Mouse (Mus musculus): ENCODE measurements at regions not wholly inside any gene's neighbourhood (a gene's known extent, or its start where the extent isn't known, plus 50 kb on each side); places are given as distances from the start of the nearest gene placed in this dataset.
A peak's percentile ranks its signal among the peaks of the same experiment; 100 is the strongest.

GRCm38 (mm10) chr8:26880177-26880576 lies 96.9 kb upstream of the Zfp703 start:
- no peak for DNase-seq (ENCODE audit: low spot score in 2 of 2)

GRCm38 (mm10) chr8:26881268-26882120 lies 95.6 kb upstream of the Zfp703 start:
- DNase-seq (ENCODE audit: low spot score in 2 of 2) = no peak

GRCm38 (mm10) chr8:26882616-26883015 lies 94.5 kb upstream of the Zfp703 start:
- DNase-seq (ENCODE audit: low spot score in 2 of 2) = no peak

GRCm38 (mm10) chr8:26883285-26883684 lies 93.8 kb upstream of the Zfp703 start:
- no peak for DNase-seq (ENCODE audit: low spot score in 2 of 2)

- DNase-seq (ENCODE audit: low spot score in 2 of 2) = no peak
These were observed 93.4 kb upstream of the Zfp703 start for GRCm38 (mm10) chr8:26883770-26884169.

- DNase-seq (ENCODE audit: low spot score in 2 of 2) = no peak
These were observed 92.8 kb upstream of the Zfp703 start for GRCm38 (mm10) chr8:26884350-26884749.

GRCm38 (mm10) chr8:26885365-26885764 lies 91.8 kb upstream of the Zfp703 start:
- no peak for DNase-seq (ENCODE audit: low spot score in 2 of 2)

- no peak for DNase-seq (ENCODE audit: low spot score in 2 of 2)
These were observed 90.2 kb upstream of the Zfp703 start for GRCm38 (mm10) chr8:26886783-26887486.

- DNase-seq (ENCODE audit: low spot score in 2 of 2) = no peak
These were observed 89.6 kb upstream of the Zfp703 start for GRCm38 (mm10) chr8:26887551-26887950.

GRCm38 (mm10) chr8:26888050-26888449 lies 89.1 kb upstream of the Zfp703 start:
- no peak for DNase-seq (ENCODE audit: low spot score in 2 of 2)

GRCm38 (mm10) chr8:26891881-26892280 lies 85.2 kb upstream of the Zfp703 start:
- peak in 1 of 2 experiments; percentile 42 for DNase-seq (ENCODE audit: low spot score in 2 of 2)

GRCm38 (mm10) chr8:26892380-26892779 lies 84.7 kb upstream of the Zfp703 start:
- DNase-seq (ENCODE audit: low spot score in 2 of 2) = no peak

- no peak for DNase-seq (ENCODE audit: low spot score in 2 of 2)
These were observed 81.3 kb upstream of the Zfp703 start for GRCm38 (mm10) chr8:26895867-26896266.

GRCm38 (mm10) chr8:26903289-26903688 lies 73.8 kb upstream of the Zfp703 start:
- DNase-seq (ENCODE audit: low spot score in 2 of 2) = no peak

- DNase-seq (ENCODE audit: low spot score in 2 of 2) = no peak
These were observed 70.9 kb upstream of the Zfp703 start for GRCm38 (mm10) chr8:26906257-26906656.

- peak in 1 of 2 experiments; percentile 37 for DNase-seq (ENCODE audit: low spot score in 2 of 2)
These were observed 69.6 kb upstream of the Zfp703 start for GRCm38 (mm10) chr8:26907347-26908170.

- no peak for DNase-seq (ENCODE audit: low spot score in 2 of 2)
These were observed 66.9 kb upstream of the Zfp703 start for GRCm38 (mm10) chr8:26910186-26910585.

- DNase-seq (ENCODE audit: low spot score in 2 of 2) = no peak
These were observed 63.3 kb upstream of the Zfp703 start for GRCm38 (mm10) chr8:26913562-26914529.

- no peak for DNase-seq (ENCODE audit: low spot score in 2 of 2)
These were observed 61.4 kb upstream of the Zfp703 start for GRCm38 (mm10) chr8:26915731-26916130.

GRCm38 (mm10) chr8:26921531-26922177 lies 55.5 kb upstream of the Zfp703 start:
- no peak for DNase-seq (ENCODE audit: low spot score in 2 of 2)
